Mouse (Mus musculus) kidney, postnatal 0 days (tissue): ENCODE data around the gene Apol9b. TPM values are rescaled to one million over a fixed set of nuclear protein-coding genes. Genes with fewer than 3 reads are reported as not detected.
"Not testable (repeated sequence)": the region's sequence is repeated elsewhere in the genome, so short reads cannot be mapped to it uniquely, and the experiment has no call there.

Source experiments
- ATAC-seq: fragments of 200-750 bp; cut with Nextera tagmentation; replicated peaks from 2 replicates; pipeline ENCODE4 v1.8.0; 2017; ENCODE audit warnings: low read depth, moderate number of reproducible peaks, moderate TSS enrichment, moderate library complexity; ENCODE audit not compliant: low FRiP score
- DNase-seq: peaks from one replicate; pipeline ENCODE4 v3.0.0-alpha.2; 2016; ENCODE audit warnings: low spot score
- H3K27ac ChIP-seq: fragments of 300-500 bp; sonication (generic); 2 replicates; pipeline ENCODE4 v1.5.1; 2014; ENCODE audit warnings: mild to moderate bottlenecking
- H3K27me3 ChIP-seq: fragments of 300-500 bp; sonication (generic); 2 replicates; pipeline ENCODE4 v1.6.1; 2014; ENCODE audit warnings: low read length, mixed read lengths; ENCODE audit not compliant: insufficient read depth
- H3K36me3 ChIP-seq: fragments of 300-500 bp; sonication (generic); 2 replicates; pipeline ENCODE4 v1.6.1; 2014; ENCODE audit warnings: low read length, mixed read lengths; ENCODE audit not compliant: insufficient read depth
- H3K4me1 ChIP-seq: fragments of 300-500 bp; sonication (generic); replicated peaks from 2 replicates; pipeline ENCODE4 v1.6.1; 2014; ENCODE audit warnings: antibody characterized with exemption, low read length, mixed read lengths; ENCODE audit not compliant: insufficient read depth
- H3K4me2 ChIP-seq: fragments of 300-500 bp; sonication (generic); 2 replicates; pipeline ENCODE4 v1.6.1; 2014; ENCODE audit warnings: mild to moderate bottlenecking, low read length, moderate library complexity, mixed read lengths
- H3K4me3 ChIP-seq: fragments of 300-500 bp; sonication (generic); replicated peaks from 2 replicates; pipeline ENCODE4 v1.5.1; 2014; ENCODE audit warnings: low read depth, low read length
- H3K9ac ChIP-seq: fragments of 300-500 bp; sonication (generic); 2 replicates; pipeline ENCODE4 v1.6.1; 2014; ENCODE audit warnings: low read depth, low read length
- H3K9me3 ChIP-seq: fragments of 300-500 bp; sonication (generic); replicated peaks from 2 replicates; pipeline ENCODE4 v1.6.1; 2016; ENCODE audit warnings: low read length, inconsistent platforms, mixed read lengths
- CTCF ChIP-seq: IDR thresholded peaks from 2 replicates; pipeline ENCODE4 v1.5.1; 2016; ENCODE audit warnings: antibody characterized with exemption, low read depth, mild to moderate bottlenecking, moderate library complexity
- WGBS: fragments of 180-500 bp; shearing (Covaris S2); extraction: QIAGEN DNeasy Blood & Tissue Kit; methylation state at CpG from one replicate; pipeline ENCODE4 v1.1.7; 2014; 5-methylcytosine and 5-hydroxymethylcytosine counted together
- polyA plus RNA-seq: library from polyadenylated mRNA; unstranded; fragments of >200 nt; fragmentation: Nextera tagmentation; extraction: Ambion mirVana; gene quantifications from 2 replicates; pipeline ENCODE4 v1.2.1, GENCODE M21; 2015

Apol9b gene
- polyA plus RNA-seq, 1 experiment from 2014 or later = 0.14 TPM

DNA sequence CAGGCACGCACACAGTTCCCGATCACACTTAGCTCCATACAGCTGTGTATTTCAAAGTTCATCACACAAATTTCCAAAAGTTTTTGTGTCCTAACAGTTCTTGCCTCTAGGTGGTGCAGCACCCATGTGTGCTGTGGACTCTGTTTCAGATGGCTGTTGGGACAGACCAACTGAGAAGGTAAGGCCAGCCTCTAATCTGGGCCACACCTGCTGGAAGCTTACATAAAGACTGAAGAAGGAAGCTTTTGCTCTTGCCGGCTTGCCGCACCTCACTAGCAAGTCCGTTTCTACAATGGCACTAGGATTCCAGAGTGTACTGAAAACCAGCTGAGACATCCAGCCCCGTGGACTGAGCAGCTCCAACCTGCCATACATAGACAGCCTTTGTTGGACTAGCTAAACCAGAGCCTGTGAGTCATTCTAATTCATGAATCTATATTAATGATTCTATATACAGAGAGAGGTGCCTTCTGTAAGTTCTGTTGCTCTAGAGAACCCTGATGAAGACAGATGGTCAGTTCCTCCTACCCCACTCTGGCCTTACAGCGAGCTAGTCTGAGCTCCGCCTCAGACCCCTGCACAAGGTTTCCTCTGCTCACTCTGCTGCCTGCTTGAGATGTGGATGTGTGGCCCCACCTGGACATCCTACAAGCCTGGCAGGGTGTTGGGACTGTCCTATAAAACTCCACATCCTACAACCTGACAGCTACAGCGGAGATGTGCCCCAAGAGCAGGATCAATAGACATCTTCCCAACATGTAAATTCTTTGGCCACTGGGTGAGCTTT lies 11.9 kb downstream of the Apol9b start:
- H3K9ac ChIP-seq = no peak overlapping the region
- DNase-seq = no peak
- no peak; the same call in 1 of the 2 replicates for ATAC-seq
- H3K27me3 ChIP-seq = no peaks in the 10 kb centered on the region
- no peaks in the 10 kb centered on the region for H3K4me1 ChIP-seq
- peak; percentile 64 for TF ChIP-seq CTCF
- H3K4me3 ChIP-seq = no peak overlapping the region
- H3K36me3 ChIP-seq = no peaks in the 10 kb centered on the region
- no peak overlapping the region for H3K4me2 ChIP-seq
- H3K27ac ChIP-seq = no peak overlapping the region
- WGBS = 74% methylated on average over 9 of the region's 9 CpGs
- H3K9me3 ChIP-seq = no peaks in the 10 kb centered on the region

DNA sequence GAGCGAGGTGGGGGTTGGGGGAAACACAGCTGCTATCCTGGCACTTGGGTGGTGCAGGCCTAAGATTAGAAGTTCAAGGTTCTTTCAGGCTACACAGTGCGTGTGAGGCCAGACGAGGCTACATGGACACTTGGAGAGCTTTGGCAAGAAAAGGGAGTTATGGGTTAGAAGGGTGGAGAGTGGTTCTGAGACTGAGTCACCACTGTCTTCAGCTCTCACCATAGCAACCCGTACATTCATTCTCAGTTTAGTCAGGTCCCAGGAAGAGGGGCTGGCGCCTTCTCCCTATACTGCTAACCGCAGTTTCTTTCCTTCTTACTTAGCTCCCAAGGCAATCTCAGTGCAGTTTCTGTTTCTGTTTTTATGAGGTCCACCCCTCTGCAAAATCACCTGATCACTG lies 12.7 kb downstream of the Apol9b start:
- not testable (repeated sequence) for H3K36me3 ChIP-seq, H3K27me3 ChIP-seq, ATAC-seq, H3K4me3 ChIP-seq, H3K4me1 ChIP-seq, H3K9me3 ChIP-seq, DNase-seq, H3K4me2 ChIP-seq, H3K27ac ChIP-seq, H3K9ac ChIP-seq
- WGBS = 87% methylated on average over 6 of the region's 6 CpGs

DNA sequence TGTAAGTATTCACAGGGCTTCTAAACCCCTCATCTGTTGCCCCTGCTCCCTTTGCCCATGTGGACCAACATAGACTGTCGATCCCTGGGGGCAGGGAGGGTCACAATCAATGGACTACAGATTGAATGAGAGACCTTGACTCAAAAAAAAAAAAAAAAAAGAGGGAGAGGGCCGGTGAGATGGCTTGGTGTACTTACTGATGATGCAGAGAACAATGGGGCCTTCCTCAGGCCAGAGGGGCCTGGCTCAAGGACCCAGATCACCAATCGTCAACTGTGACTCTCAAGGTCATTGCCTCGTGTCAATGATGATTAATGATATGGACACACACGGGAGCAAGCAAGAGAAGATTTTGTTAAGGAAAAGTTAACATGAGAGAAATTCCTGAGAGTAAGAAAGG lies 15.8 kb downstream of the Apol9b start:
- no peak overlapping the region for H3K4me3 ChIP-seq
- 27% methylated on average over 5 of the region's 5 CpGs for WGBS

DNA sequence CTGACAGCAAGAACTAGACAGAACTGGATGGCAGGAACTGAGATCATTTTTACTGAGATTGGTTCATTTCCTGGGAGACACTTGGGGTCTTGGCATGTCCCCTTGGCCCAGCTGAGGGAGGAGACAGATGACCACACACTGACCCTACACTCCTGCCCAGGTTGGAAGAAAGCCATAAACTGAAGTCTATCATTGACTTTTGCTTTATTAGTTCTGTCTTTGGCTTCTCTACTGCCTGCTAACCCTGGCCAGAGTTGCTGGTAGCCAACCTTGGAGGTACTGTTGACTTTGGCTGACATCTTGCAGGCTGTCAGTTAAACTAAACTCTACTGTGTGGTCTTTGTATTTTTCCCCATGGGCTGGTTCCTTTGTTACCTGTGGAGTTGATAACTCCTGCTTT lies 16.2 kb downstream of the Apol9b start:
- H3K9ac ChIP-seq = no peak overlapping the region
- TF ChIP-seq CTCF = no peak
- no peak overlapping the region for H3K27ac ChIP-seq
- DNase-seq (no peak), ATAC-seq (no peak)
- H3K4me1 ChIP-seq = no peaks in the 10 kb centered on the region
- H3K4me2 ChIP-seq = no peak overlapping the region
- no peaks in the 10 kb centered on the region for H3K36me3 ChIP-seq
- no peak overlapping the region for H3K4me3 ChIP-seq
- H3K9me3 ChIP-seq = no peaks in the 10 kb centered on the region
- H3K27me3 ChIP-seq = no peaks in the 10 kb centered on the region

More for the DNA sequence above, 15.8 kb downstream of the Apol9b start:
- no peaks in the 10 kb centered on the region for H3K27me3 ChIP-seq
- H3K4me1 ChIP-seq = no peaks in the 10 kb centered on the region
- H3K4me2 ChIP-seq = no peak overlapping the region
- H3K27ac ChIP-seq = no peak overlapping the region
- H3K9ac ChIP-seq = no peak overlapping the region
- H3K9me3 ChIP-seq = no peaks in the 10 kb centered on the region
- ATAC-seq = no peak
- H3K36me3 ChIP-seq = no peaks in the 10 kb centered on the region
- TF ChIP-seq CTCF = no peak
- no peak for DNase-seq

DNA sequence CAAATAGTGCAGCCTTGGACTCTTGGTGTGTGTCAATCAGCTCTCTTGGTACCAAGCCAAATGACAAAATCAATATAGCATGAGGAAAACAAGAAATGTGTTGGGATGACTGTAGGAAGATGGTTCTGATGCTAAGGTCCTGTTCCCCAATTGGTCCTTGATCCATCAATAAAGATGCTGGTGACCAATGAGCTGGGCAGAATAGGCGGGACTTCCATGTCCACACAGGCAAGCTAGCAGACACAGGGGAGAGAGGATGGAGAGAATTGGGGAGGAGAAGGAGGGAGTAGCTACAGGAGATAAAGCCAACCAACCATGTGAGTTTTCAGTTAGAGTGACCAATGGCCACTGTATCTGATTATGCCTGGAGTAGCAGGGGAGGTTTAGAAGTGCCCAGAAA lies 17.5 kb downstream of the Apol9b start:
- H3K4me3 ChIP-seq = no peak overlapping the region
- H3K4me1 ChIP-seq = no peaks in the 10 kb centered on the region
- no peak for TF ChIP-seq CTCF
- no peak overlapping the region for H3K27ac ChIP-seq
- H3K9me3 ChIP-seq = no peaks in the 10 kb centered on the region
- H3K9ac ChIP-seq = no peak overlapping the region
- H3K36me3 ChIP-seq = no peaks in the 10 kb centered on the region
- ATAC-seq (no peak), DNase-seq (no peak)
- no peaks in the 10 kb centered on the region for H3K27me3 ChIP-seq
- 88% methylated on average over 1 of the region's 1 CpGs for WGBS
- no peak overlapping the region for H3K4me2 ChIP-seq

DNA sequence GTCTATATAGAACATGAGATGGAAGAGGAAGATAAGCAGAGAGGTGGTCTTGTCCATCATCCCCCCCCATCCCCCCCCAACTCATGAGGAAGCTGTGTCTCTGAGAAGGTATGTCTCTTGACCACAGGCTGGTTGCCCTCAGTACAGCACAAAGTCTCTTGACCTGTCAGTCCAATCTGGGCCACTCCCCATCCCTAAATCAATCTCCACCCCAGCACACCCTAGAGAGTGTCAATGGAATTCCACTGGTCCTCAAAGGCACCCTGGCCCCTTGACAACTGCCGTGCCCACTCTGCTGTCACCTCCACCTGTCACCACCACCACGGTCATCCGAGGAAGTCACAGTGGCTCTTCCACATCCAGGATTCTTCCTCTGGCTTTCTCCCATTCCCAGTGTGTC lies 19.6 kb downstream of the Apol9b start:
- no peak for ATAC-seq

DNA sequence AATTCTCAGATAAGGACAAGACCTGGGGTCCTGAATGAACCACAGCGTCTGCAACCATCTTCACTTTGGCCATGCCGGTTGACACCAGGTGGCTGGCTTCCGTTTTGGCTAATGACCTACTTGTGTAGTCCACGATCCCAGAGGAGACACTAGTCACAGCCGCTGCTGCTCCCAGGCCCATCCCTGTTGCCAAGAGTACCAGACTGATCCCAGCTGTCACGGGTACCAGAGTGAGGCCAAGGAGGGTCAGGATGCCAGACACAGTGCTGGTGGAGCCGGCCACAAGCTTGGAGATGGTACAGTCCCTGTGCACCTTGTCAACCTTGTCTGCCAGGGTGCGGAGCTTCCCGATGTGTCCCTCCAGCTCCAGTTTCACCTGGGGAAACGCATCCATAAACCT lies 20.9 kb downstream of the Apol9b start:
- H3K27me3 ChIP-seq = no peaks in the 10 kb centered on the region
- no peak overlapping the region for H3K4me3 ChIP-seq
- H3K4me2 ChIP-seq = no peak overlapping the region
- no peaks in the 10 kb centered on the region for H3K4me1 ChIP-seq
- 83% methylated on average over 10 of the region's 10 CpGs for WGBS
- no peak for TF ChIP-seq CTCF
- no peak overlapping the region for H3K27ac ChIP-seq
- H3K36me3 ChIP-seq = no peaks in the 10 kb centered on the region
- no peak overlapping the region for H3K9ac ChIP-seq
- H3K9me3 ChIP-seq = no peaks in the 10 kb centered on the region
- DNase-seq = no peak
- no peak for ATAC-seq

More for the DNA sequence above, 19.6 kb downstream of the Apol9b start:
- Histone ChIP-seq H3K36me3 (no peaks in the 10 kb centered on the region), H3K4me2 (no peak overlapping the region), H3K4me3 (no peak overlapping the region), H3K27me3 (no peaks in the 10 kb centered on the region), H3K4me1 (no peaks in the 10 kb centered on the region), H3K9ac (no peak overlapping the region), H3K9me3 (no peaks in the 10 kb centered on the region), H3K27ac (no peak overlapping the region)
- 82% methylated on average over 3 of the region's 3 CpGs for WGBS
- no peak for DNase-seq
- TF ChIP-seq CTCF = no peak
